Mouse (Mus musculus): Measurements from ENCODE around the gene Rundc3b. TPM values are rescaled to one million over a fixed set of nuclear protein-coding genes. Genes with fewer than 3 reads are reported as not detected.
A peak's percentile ranks its signal among the peaks of the same experiment; 100 is the strongest.

Rundc3b gene
- 10 to 100 TPM; 30.8 to 31.7 TPM for total RNA-seq (2021)
- long read RNA-seq, transcript Rundc3b-201 (10 exons, 3,677 nt) = major isoform, 10 of 24 reads
- long read RNA-seq, partial matches to known transcripts = 6 of 24 reads
- long read RNA-seq, other reads (novel, unspliced or antisense) = 5 of 24 reads

DNA sequence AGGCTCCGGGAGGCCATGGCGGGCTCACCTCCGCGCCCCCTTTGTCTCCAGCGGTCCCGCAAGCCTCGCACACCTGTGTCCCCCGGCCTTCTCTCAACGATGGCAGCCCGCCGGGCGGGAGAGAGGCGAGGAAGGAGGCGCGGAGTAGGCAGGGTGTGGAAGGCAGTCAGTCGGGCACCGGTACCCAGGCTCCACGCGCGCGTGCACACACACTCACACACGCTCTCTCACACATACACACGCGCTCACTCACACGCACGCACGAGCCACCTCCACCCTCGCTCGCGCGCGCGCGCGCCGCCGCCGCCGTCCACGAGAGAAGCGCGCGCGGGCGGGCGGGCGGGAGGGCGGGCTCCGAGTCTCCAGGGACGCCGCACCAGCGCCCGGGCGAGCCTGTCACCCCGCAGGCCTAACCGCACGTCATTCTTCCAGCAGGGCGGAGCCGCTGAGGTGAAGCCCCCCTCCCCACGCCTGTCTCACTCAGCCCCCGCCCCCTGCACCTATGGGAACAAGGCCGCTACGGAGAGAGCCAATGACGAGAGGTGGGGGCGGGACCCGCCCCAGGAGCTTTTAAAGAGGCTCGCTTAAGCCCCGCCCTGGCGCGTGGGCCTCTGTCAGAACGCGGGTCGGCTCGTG lies at the start of gene Rundc3b:
Rundc3b (minus strand) TSS at position 357 of the 636 bp plus-strand sequence.
- peak; percentile 90 to 96 for DNase-seq (ENCODE audit: low spot score in 2 of 2)

DNA sequence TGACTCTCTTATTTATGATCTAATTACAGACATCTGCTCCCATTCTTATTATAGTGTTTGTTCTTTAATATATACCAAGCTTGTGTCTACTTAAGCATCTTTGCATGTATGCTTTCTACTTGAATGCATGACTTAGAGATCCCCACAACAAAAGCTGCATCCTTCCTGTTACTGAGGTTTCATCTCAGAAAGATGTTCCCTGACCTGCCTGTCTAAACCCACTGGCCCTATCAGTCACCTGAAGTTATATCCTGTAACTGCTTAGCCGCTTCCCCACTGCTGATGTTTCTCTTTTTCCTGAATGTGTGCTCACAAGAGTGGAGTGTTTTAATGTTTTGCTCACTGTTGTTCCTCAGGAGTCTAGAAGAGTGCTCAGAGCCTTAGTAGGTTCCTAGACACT lies 46.9 kb upstream of the Rundc3b start:
- DNase-seq (ENCODE audit: low spot score in 2 of 2) = no peak

DNA sequence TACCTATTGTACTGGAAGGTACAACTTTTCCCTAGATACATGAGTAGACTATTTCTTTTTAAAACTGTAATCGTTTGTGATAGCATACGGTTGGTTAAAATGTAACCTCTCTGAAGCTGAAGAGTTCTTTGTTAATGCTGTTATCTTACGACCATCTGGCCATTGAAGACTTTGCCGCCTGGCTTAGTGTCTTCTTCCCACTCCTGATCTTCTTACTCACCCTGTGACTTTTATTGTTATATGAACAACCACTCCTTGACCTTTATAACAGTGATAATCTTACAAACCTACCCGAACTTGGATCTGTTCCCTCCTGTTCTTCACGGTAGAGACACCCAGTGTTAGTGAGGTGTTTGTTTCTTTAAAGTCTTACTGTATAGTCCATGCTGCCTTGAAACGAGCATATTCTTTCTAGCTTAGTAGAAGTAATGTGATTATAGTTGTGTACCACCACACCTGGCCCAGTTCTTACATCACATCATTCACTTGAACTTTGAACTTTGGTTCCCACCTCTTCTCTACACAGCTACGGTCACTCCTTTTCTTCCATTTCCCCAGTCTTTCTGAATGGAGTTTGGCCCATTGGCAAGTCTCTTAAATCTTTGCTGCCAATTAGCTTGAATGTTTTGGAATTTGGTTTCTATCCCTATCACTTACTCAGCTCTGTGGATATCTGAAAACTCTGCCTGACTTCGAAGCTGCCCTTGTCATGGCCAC lies 45.2 kb upstream of the Rundc3b start:
- DNase-seq (ENCODE audit: low spot score in 2 of 2) = no peak

DNA sequence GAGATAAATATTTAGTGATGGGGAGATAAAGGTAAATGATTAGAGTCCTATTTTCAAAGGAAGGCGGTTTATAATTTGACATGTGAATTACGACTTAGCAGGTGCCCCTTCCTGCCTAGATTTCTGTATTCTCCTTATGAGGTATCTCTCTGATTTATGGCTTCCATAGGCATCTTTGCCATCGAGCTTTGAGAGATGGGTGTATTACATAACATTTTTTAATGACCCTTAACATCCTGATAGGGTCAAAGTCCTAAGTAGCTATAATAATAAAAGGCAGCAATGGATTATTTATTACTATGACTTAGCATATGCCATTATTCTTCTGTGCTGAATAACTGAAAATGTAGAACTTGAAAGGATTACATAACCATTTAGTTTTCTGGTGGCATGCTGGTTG lies 41.9 kb upstream of the Rundc3b start:
- no peak for DNase-seq (ENCODE audit: low spot score in 2 of 2)

DNA sequence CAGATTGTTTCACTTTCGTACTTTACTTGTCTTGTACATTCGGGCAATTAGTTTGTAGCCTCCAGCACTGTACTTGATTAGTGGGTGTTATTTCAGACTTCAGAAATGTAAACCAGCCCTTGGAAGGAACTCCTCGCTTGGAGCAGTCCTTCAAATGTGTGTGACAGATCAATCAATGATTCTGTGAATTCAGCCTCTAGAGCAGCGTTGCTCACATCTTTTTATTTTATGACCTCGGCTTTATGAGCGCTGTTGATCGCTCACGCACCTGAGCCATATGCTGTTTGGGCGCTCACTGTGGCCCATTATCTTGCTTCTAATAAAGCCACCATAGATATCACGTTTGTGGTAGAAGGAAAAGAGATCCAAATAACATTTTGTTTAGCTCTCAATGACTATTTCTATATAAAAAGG lies 38.0 kb upstream of the Rundc3b start:
- DNase-seq (ENCODE audit: low spot score in 2 of 2) = no peak

DNA sequence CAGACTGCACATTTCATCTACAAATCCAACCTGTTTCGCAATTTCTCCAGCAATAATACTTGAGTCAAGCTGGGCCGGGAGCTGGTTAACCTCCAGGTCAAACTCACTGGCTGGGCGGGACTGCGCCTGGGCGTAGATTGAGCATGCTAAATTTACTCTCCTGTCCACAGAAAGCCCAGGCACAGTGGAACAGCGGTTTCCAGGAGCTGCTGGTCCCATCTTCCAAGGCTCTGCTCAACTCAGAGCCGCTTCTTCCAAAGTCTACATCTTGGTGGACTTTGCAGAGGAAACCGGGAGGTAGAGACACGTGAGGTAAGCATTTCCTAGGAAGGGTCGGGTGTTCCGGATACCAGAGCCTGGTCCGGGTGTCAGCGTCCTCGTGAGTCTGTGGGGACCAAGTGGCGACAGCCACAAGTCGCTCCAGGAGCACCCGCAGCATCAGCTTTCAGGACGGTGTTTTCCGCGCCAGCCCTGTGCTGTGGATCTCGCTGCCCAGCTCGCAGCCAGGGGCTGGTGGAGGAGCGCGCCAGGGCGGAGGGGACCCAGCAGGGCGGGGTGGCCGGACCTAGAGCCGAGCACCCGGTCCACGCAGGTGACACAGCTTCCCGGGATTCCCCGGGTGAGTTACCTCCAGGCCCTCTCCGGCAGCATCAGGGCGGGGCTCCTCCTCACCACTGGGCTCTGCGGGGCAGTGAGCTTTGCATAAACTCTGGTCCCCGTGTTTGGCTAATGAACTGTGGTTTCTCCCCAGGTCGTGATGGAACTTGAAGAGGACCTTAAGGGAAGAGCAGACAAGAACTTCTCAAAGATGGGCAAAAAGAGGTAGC lies 37.4 kb upstream of the Rundc3b start, which contains the start of gene Abcb1a:
Abcb1a (plus strand) TSS at position 167 of the 827 bp plus-strand sequence.
- DNase-seq (ENCODE audit: low spot score in 2 of 2) = peak in 1 of 2 experiments; percentile 1

DNA sequence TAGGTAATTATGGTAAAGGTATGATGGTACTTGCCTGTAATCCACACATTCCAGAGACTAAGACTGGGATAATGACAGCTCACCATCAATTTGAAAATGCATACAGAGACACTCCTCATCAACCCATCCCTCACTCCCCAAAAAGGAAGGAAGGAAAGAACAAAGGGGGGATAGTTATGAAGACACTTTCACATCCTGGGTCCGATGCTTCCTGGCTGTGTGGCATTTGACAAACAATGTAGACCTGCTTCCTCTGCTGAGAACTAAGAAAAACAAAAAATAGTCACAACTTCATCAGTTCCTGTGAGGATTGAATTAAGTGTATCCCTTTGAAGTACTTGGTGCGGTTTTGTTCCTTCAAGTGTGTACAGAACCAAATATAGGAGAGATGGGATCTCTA lies 29.3 kb upstream of the Rundc3b start:
- DNase-seq (ENCODE audit: low spot score in 2 of 2) = no peak

DNA sequence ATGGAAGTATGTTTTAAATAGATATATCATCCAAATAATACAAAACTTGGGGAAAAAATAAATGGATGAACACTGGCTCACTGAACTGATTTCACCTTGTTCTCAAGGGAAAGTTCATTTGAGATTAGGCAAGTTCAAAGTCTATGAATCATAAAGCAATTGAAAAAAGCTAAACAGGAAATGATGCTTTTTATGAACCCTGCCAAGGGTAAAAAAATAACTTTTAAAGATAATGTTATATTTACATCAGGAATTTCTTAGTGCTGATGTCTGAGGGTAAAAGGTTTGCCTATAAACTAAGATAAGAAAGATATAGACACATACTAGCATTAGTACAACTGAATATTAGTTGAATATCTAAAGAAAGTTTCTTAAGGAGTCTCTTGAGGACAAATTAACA lies 26.0 kb upstream of the Rundc3b start:
- DNase-seq (ENCODE audit: low spot score in 2 of 2) = no peak

DNA sequence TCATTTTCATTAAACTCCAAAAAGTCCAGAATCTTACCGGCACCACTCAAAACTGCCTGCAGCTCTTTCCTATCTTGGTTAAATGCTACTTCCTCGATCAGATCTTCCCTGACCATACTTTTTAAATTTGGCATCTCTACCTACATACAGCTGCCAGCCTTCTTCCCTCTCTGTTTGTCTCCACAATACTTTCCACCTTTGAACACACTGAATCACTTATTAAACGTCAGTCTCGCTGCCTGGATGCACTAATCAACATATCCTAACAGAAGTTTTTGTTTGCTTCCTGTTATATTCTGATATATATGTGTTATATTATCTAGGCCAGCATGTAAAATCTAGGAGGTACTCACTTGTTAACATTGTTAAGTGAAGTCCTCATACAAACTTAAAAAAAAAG lies 25.5 kb upstream of the Rundc3b start:
- DNase-seq (ENCODE audit: low spot score in 2 of 2) = no peak

DNA sequence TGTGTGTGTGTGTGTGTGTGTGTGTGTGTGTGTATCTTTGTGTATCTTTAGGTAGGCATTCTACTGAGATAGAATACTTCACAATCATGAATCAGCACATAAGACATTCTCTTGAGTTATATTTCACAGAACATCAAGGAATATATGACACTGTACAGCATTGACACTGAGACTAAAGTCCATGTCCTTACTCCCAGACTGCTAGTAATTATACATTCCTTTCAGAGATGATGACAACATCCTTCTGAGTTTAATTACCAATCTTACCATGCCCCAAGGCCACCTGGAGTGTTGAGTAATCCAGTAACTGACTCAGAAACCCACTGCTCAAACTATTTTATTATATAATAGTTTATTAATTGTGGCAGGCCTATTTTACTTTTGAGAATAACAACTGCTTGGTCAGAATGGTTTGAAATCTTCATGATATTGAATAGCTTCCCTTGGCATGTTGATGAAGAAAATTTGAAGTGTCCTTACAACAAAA lies 11.8 kb upstream of the Rundc3b start:
- DNase-seq (ENCODE audit: low spot score in 2 of 2) = no peak

DNA sequence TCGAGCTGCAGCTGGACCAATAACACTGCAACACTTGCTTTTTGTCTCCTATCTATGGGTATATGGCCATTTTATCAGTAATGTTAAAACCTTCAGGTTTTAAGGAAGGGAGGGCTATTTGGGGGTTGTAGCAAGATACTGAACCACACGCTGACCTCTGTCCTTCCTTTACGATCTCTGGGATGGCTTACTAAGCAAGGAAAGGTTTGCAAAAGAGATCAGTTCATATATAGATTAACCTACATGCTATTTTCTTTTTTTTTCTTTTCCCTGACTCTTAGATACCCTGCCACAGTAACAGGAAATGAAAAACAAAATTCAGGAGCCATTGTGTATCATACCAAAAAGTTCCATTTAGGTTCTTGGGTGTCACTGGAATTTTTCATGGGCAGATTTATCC lies 10.1 kb upstream of the Rundc3b start:
- DNase-seq (ENCODE audit: low spot score in 2 of 2) = no peak

DNA sequence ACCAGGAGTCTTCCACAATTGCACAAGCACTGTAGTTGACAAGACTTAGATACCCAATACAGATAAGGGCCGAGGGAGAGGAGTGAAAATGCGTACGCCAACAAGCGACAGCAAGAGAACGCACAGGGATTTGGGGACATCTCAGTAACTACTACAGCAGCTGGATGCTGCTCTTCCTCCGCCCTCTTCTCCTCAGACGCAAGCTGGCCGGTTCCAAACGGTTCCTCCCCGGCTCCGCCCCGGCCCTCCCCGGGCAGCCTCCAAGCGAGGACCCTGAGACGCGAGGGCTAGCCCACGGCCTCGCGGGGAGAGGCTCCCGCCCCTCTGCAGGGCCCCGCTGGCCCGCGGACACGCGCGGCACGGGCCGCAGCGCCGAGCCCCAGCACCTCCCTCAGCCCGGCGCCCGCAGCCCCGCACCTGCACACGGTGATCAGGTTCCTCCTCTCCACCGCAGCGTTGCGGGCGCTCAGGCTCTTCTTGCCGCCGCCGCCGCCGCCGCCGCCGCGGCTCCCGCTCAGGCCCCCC lies 619 bp downstream of the Rundc3b start:
- DNase-seq (ENCODE audit: low spot score in 2 of 2) = peak; percentile 67 to 68

DNA sequence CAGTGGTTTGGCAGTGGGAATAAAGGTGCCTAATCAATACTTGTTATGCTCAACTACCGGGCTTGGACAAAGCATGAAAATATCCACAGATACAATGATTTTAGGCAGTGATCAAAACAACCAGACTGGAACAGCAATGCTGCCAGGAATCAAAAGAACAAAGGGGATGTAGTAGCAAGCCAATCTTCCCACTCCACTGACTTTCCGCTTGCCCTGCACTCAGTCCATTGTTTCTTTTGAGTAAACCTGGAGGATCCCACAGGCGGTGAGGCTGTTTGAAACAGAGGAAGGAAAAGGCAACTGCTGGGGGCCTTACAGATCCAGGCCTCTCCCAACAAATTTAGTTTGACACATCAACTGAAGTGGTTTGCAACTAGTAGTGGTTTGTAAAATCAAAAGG lies 51.6 kb downstream of the Rundc3b start:
- no peak for DNase-seq (ENCODE audit: low spot score in 2 of 2)

DNA sequence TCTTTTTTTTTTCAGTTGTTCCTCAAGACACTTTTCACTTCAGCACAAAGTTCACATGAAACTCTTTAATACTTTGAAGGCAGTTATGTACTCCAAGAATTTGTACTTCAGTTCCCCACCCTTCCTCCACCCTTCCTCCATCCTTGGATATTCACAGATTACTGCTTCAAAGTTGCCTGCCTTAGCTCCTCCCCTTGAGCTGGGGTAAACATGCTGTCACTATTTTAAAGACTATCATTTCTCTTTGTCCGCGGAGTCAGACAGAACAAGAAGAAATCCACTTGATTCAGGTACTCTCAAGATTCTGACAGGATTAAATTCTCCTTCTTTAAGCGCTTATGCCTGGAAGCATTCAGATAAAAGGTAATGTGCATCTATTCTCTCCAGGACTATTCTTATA lies 55.9 kb downstream of the Rundc3b start:
- DNase-seq (ENCODE audit: low spot score in 2 of 2) = no peak

DNA sequence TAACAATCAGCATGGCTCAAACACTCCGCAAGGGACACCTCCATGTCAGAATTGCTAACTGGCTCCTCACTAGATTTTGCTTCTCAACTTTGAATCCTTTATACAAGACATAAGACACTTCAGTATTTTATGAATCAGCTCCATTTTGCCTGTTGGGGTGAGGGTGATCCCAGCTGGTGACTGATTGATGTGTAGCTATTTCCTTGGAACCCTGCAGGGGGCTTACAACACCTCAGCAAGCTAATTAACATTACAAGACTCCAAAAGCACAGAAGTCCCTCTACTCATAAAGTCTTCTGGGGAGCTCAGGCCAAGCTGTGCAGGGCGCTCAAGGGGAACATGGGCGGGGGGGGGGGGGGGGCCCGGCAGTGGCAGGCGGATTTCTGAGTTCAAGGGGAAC lies 78.2 kb downstream of the Rundc3b start:
- DNase-seq (ENCODE audit: low spot score in 2 of 2) = no peak

DNA sequence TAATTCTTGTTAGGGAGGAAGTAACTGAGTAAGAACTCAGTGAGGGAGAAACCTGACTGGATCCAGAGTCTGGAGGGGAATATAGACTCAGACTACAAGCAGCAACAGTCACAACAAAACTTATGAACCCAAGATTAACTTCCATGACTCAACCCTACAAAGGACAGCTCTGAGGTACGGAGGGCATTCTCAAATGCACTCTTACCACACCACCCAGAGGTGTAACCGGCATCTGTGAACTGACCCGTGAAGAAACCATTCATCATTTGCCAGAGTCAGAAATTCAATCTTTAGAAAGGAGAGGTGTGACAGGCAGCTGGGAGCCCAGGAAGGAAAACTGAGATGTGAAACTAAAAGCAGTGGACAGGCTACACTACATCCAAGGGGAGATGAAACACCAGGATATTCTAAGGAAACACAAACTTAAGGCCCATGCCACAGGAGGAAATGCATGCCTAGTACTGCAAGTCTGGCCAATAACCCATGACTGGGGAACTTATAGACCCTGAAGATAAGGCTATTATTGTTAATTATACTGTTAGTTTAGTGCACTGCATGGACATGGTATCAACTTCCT lies 80.0 kb downstream of the Rundc3b start:
- DNase-seq (ENCODE audit: low spot score in 2 of 2) = no peak

DNA sequence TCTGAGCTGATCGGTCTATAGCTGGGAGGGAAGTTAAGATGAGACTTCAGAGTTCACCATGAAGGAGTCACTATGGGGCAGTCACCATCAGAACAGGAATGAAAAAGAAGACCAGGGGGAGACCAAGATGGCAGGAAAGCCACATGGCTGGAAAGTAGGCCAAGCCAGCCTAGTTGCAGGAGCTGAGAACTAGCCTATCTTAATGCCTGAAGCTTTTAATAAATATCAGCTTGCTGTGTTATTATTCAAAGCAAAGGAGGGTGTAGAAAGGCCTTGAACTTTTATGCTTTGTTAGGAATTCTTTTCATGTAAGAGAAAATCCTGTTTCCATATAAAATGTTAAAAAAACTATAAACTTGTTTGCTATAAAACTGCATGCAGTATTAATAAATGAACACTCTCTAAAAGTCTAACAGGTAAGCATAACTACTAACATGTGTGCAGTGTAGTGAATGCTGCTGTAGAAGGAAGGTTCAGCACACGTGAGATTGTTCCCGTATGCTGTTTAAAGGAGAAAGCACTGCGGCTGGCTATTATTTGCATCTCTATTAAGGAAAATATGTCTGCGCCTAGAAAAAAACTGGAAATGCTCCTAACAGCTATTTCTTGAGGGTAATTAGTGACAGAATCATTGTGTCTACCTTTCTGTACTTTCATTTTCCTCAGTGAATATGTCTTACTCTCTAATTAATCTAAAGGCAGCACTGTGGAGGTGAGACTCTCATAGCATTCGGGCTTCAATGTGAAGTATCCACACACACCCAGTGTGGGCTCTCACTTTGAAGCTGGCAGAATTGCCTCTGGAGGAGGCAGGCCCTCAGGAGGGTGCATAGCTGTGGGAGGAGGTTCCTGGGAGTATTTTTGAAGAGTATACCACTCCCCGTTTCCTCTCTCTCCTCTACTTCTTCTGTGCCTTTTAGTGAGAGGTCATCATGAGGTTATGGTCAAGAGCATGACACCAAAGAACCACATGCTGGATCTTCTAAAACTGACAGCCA lies 81.3 kb downstream of the Rundc3b start:
- no peak for DNase-seq (ENCODE audit: low spot score in 2 of 2)

DNA sequence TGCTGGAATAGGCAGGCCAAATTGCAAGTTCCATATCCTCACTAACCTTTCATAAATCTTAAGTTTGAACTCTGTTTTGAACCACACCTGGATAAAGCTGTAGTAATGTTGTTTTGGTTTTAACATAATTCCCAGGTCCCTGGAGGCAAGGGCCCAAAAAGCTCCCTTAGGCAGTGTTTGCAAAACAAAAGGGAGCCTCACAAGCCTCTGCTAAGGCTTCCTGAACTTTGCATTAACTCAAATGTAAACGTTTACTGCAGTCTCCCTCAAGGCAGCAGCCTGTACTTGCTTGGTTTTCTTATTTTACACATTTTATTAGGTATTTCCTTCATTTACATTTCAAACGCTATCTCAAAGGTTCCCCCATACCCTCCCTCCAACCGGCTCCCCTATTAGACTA lies 103.7 kb downstream of the Rundc3b start:
- DNase-seq (ENCODE audit: low spot score in 2 of 2) = no peak

DNA sequence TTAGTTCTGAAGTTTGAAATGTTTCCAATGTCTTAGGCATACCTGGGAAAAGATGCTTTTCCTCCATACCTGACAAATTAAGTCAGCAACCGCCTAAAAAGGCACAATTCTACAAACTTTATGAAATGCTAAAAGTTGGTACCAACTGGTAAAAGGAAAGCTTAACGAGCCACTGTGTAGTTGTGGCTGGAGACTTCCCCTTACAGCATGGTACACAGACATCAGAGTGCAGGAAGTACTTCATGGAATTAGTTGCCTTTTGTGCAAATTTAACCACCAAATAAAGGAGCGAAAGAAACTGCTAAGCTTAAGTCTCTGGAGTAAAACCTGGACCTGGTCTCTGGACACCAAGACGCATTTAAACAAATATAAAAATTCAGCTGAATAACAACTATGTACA lies 131.0 kb downstream of the Rundc3b start:
- no peak for DNase-seq (ENCODE audit: low spot score in 2 of 2)

Measured in layer of hippocampus, adult 18-20 months (tissue).